Mouse (Mus musculus) small intestine, adult 2 months (tissue): ENCODE measurements around the gene Anp32e. TPM values are rescaled to one million over a fixed set of nuclear protein-coding genes. Genes with fewer than 3 reads are reported as not detected.
"Not testable (repeated sequence)": the region's sequence is repeated elsewhere in the genome, so short reads cannot be mapped to it uniquely, and the experiment has no call there.

ENCODE experiments used
- H3K27ac ChIP-seq: fragments of 200-500 bp; 2 replicates; pipeline ENCODE4 v1.5.1; 2012; ENCODE audit warnings: low read depth, low read length, control low read depth, inconsistent platforms; ENCODE audit not compliant: insufficient read depth
- H3K27me3 ChIP-seq: fragments of 200-500 bp; 2 replicates; pipeline ENCODE4 v1.6.1; 2012; ENCODE audit warnings: mild to moderate bottlenecking, moderate library complexity, low read length, inconsistent platforms; ENCODE audit not compliant: control insufficient read depth, insufficient read depth
- H3K36me3 ChIP-seq: fragments of 200-500 bp; 2 replicates; pipeline ENCODE4 v1.6.1; 2012; ENCODE audit warnings: mild to moderate bottlenecking, low read length, control low read depth, inconsistent platforms; ENCODE audit not compliant: control insufficient read depth, insufficient read depth
- H3K4me1 ChIP-seq: fragments of 200-500 bp; 2 replicates; pipeline ENCODE4 v1.6.1; 2012; ENCODE audit warnings: low read length, inconsistent platforms, mixed read lengths; ENCODE audit not compliant: control insufficient read depth, insufficient read depth, insufficient read length
- H3K4me3 ChIP-seq: fragments of 200-500 bp; 2 replicates; pipeline ENCODE4 v1.5.1; 2012; ENCODE audit warnings: low read depth, mild to moderate bottlenecking, control low read depth, inconsistent platforms, low read length, moderate library complexity
- CTCF ChIP-seq: fragments of 200-500 bp; IDR thresholded peaks from 2 replicates; pipeline ENCODE4 v1.5.1; 2012; ENCODE audit warnings: low read depth, mild to moderate bottlenecking, control low read depth, inconsistent platforms, low read length, moderate library complexity, mixed read lengths; ENCODE audit not compliant: insufficient replicate concordance, insufficient read length; ENCODE audit errors: extremely low read depth
- POLR2A ChIP-seq: fragments of 200-500 bp; IDR thresholded peaks from 2 replicates; pipeline ENCODE4 v1.6.1; 2012; ENCODE audit warnings: low read depth, mild to moderate bottlenecking, control low read depth, inconsistent platforms, low read length, moderate library complexity
- WGBS: fragments of 180-500 bp; shearing (Covaris S2); methylation state at CpG from one replicate; pipeline ENCODE4 v1.1.7; 2018; 5-methylcytosine and 5-hydroxymethylcytosine counted together
- polyA plus RNA-seq: library from polyadenylated mRNA; depleted of rRNA; stranded (reverse); fragments of >200 nt; gene quantifications from 2 replicates; pipeline ENCODE4 v1.2.3, GENCODE M21; 2012

Anp32e gene
- polyA plus RNA-seq, 1 experiment, result 8.7 TPM

DNA sequence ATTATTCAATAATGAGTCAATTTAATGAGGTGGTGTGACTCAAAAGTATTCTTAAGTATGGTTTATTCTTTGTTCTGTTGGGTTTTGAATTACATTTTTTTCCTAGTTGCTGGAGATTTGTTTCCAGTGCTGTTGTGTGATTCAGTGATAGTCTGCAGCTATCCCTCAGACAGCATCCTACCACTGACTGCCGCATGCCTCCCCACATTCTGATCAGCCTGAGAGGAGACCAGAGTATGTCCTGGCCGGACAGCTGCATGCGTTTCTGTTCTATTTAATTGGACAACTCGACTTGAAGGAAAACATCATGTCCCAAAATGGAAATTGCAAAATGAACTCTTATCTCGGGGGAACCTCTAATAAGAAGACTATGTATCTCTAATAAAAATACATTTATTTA, 19.3 kb downstream of the Anp32e start:
- TF ChIP-seq CTCF, result no peak
- no peak for TF ChIP-seq POLR2A
- H3K36me3 ChIP-seq, result peaks cover 14% of the 10 kb centered on the region
- 85% methylated on average over 5 of the region's 5 CpGs for WGBS
- H3K27ac ChIP-seq, result no peak overlapping the region
- no peaks in the 10 kb centered on the region for H3K27me3 ChIP-seq
- H3K4me3 ChIP-seq, result no peak overlapping the region
- H3K4me1 ChIP-seq, result peaks cover 2% of the 10 kb centered on the region; the same call in 1 of the 2 replicates

DNA sequence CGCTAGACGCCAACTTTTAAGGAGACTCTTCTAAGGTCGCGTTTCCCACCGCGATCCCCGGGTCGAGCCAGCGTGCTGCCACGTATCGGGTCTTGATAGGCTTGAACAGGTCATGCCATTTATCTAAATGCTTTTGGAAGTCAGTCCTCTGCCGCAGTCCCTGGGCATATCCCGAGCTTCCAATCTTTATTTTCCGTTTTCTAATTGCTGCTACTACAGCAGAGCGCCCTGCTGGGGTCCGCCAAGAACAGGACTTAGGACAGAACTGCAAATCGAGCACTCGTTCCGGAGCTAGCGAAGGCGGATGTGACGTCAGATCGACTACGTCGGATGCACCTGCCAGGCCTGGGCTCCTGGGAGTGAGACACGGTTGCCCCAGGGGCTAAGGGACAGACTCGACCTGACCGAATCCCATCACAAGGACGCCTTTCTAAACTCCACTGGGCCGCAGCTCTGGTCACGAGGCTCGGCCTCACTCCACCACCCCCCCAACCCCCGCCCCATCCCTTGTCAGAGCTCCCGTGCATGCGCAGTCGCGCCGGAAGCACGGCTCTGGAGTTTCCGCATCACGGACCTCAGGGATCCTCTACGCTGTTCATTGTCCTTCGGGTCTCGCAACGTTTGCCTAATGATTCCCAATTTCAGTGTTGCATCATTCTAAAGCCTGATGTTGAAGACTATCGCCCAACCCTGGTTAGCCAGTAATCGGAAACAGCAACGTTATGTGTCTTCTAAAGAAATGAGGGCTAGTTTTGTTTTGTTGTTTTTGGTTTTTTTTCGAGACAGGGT, 21.9 kb downstream of the Anp32e start:
- TF ChIP-seq CTCF, result no peak
- TF ChIP-seq POLR2A, result peak; percentile 38
- peak overlapping the region; percentile 77 for H3K4me3 ChIP-seq
- under 1% methylated on average over 49 of the region's 49 CpGs for WGBS
- H3K27me3 ChIP-seq, result no peaks in the 10 kb centered on the region
- H3K36me3 ChIP-seq, result peaks cover 5% of the 10 kb centered on the region
- peak overlapping the region; percentile 93 for H3K27ac ChIP-seq
- H3K4me1 ChIP-seq, result peaks cover 2% of the 10 kb centered on the region; the same call in 1 of the 2 replicates

DNA sequence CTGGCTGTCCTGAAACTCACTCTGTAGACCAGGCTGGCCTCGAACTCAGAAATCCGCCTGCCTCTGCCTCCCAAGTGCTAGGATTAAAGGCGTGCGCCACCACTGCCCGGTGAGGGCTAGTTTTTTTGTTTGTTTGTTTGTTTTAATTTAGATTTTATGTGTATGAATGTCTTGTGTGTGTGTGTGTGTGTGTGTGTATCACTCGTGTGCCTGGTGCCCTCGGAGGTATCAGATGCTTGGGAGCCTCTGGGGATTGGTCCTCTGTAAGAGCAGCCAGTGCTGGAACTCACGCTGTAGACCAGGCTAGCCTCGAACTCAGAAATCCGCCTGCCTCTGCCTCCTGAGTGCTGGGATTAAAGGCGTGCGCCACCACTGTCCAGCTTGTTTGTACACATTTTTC, 22.5 kb downstream of the Anp32e start:
- H3K4me1 ChIP-seq, H3K27me3 ChIP-seq, H3K36me3 ChIP-seq: not testable (repeated sequence)
- Histone ChIP-seq H3K4me3 (peak overlapping the region; percentile 77), H3K27ac (peak overlapping the region; percentile 93)
- 61% methylated on average over 12 of the region's 12 CpGs for WGBS

DNA sequence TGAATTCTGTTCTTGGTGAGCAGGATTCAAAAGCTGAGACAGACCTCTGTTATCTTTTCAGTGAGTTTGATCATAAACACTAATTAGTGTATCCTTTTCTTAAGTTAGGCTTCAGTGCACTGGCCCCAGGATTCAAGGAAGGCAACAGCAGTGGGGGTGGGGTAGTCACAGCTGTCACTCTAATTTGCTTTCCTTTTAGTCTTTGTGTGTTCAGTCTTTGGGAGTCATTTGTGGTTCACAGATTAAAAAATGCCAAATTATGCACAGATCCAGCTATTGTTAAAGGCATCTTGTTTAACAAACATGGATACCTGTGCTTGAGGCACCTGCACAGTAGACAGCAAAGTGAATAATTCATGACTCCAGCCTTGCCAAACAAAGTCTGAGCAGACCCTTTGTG, 24.0 kb downstream of the Anp32e start:
- H3K27ac ChIP-seq, result no peak overlapping the region
- TF ChIP-seq CTCF (no peak), POLR2A (no peak)
- H3K4me1 ChIP-seq, result peaks cover 2% of the 10 kb centered on the region; the same call in 1 of the 2 replicates
- H3K4me3 ChIP-seq, result no peak overlapping the region
- H3K36me3 ChIP-seq, result no peaks in the 10 kb centered on the region
- H3K27me3 ChIP-seq, result no peaks in the 10 kb centered on the region

- H3K27me3 ChIP-seq, result no peaks in the 10 kb centered on the region
- H3K27ac ChIP-seq, result no peak overlapping the region
- TF ChIP-seq POLR2A (no peak), CTCF (no peak)
- H3K4me1 ChIP-seq, result peaks cover 2% of the 10 kb centered on the region; the same call in 1 of the 2 replicates
- no peak overlapping the region for H3K4me3 ChIP-seq
- H3K36me3 ChIP-seq, result no peaks in the 10 kb centered on the region
- 67% methylated on average over 3 of the region's 3 CpGs for WGBS
These were observed 24.5 kb downstream of the Anp32e start for GRCm38 (mm10) chr3:95953522-95953921.

GRCm38 (mm10) chr3:95954648-95955173, 25.7 kb downstream of the Anp32e start:
- not testable (repeated sequence) for H3K4me3 ChIP-seq, H3K27ac ChIP-seq, H3K36me3 ChIP-seq, H3K4me1 ChIP-seq, H3K27me3 ChIP-seq
- WGBS, result 89% methylated on average over 12 of the region's 12 CpGs

DNA sequence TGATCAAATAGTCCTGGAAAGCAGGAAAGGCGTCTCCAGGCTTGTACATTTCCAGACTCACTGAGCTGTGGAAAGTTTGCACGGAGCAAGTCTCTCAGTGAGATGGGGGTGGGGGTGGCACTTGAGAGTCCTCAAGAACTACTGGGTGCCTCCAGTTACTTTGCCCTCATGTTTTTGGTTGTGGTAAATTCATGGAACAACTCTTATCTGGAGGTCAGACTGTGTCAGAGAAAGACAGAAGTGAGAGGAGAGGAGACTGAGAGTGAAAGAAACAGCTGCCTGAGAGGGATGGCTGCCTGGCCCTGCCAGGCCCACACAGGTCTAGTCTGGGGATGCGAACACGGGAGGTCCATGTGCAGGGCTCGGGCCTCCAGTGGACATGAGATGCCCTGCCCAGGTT, 26.3 kb downstream of the Anp32e start:
- Histone ChIP-seq H3K4me1 (peaks cover 2% of the 10 kb centered on the region; the same call in 1 of the 2 replicates), H3K27ac (no peak overlapping the region), H3K4me3 (no peak overlapping the region), H3K36me3 (no peaks in the 10 kb centered on the region), H3K27me3 (no peaks in the 10 kb centered on the region)
- no peak for TF ChIP-seq CTCF
- TF ChIP-seq POLR2A, result no peak
- 89% methylated on average over 5 of the region's 5 CpGs for WGBS
